Mouse (Mus musculus): ENCODE measurements around the gene Neurod2.

The Neurod2 gene

DNA sequence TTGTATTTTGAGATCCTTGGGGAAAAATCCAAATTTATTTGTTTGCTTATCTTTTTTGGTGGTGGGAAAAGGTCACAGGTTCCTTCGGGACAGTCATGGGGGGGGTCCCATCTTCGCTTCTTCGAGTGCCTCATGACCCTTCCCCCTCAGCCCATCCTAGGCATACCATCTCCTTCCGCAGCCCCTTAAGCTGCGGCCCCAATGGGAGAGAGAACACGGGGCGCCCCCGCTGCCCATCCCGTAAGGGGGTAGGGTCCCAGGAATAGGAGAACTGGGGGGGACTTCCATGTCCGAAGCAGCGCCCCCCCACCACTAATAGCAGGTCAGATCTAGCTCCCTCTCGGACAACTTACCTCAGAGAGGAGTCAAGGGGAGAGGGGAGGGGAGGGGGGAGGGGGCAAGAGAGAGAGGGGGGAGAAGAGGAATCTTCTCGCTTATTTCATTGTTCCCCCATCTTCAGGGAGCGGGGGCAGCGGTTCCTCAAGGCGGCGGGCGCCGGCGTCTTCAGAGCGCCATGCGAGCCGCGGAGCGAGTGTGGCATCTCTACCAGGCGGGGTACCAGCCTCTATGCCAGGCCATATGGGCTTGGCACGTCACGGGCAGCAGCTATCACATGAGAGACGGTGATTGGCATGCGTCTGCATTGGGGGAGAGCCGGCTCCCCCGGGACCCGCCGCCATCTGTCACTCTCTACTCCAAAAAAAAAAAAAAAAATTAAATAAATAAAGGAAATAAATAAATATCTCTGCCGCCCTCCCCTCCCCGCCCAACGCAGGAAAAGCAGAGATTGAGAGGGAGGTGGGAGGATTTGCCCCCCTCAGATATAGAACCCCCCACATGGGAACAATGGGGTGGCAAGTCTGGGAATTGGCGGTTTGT is at the start of gene Neurod2:
TSS of gene Neurod2 (minus strand) at position 568 of the 879 bp plus-strand sequence.
- DNase-seq (ENCODE audit: low spot score) = no peak

DNA sequence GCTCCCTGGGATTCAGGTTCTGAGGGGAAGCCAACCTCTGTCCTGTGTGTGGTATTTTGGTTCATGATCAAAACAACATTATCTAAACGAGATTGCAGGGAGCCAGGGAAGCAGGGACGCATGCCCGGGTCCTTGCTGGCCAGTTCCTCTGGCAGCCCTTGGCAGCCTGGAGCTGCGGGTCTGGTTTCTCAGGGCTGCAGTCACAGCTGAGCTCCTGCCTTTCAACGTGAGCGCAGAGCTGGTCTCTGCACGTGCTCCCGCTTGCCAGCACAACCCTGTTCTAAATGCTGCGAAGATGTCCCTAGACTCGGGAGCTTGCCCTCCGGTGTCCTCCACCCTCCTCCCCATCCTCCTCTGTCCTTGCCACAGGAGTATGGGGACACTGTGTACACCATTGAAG is 48.3 kb upstream of the Neurod2 start:
- no peak for DNase-seq (ENCODE audit: low spot score)

DNA sequence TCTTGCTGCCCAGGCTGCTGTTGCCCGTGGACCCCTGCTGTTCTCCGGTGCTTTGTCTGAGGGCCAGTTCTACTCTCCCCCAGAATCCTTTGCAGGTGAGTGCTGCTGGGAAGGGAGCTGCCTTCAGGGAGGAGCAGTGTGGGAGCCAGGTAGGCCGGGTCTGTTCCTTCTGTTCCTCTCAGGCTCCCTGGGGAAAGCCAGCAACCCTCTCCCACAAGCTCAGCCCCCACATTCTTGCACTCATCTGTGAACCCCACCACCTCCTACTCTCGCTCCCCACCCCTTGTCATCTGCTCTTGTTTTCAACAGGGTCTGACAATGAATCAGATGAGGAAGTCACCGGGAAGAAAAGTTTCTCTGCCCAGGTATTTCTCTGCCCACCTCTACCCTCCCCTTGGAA is 47.3 kb upstream of the Neurod2 start:
- no peak for DNase-seq (ENCODE audit: low spot score)

DNA sequence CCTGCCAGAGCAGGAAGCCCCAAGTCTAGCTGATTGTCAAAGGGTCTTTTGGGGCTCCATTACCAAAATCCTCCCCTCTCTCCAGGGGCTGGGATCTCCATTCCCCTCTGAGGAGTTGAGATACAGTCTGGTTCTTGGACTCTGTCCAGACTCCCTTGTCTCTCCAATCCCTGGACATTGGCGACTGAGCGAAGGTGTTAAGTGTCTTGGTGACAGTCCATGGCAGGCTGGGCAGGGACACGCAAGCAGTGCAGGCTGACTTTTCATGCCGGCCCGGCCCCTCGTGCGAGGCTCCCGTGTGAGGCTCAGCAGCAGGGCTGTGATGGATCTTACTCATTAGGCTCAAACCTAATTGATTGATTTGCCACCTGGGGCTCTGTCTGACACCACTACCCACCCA is 44.8 kb upstream of the Neurod2 start:
- DNase-seq (ENCODE audit: low spot score) = no peak

DNA sequence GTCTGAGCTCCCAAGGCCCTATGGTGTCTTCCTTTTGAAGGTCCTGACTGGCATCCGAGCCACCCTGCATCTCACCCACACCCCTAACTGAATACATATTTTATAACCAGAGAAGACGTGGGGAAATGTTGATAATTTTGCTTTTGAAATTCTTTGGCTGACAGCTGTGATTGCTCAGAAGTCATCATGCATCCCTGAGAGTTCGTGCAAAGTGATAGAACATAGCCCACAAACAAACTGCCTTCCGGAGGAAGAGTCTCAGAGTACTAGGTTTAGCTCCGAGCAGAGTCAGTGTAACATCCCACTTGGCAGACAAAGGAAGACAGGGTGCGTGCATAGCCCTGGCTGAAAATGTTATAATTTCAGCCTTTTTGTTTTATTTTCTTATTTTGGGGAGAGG is 43.8 kb upstream of the Neurod2 start:
- DNase-seq (ENCODE audit: low spot score) = no peak

DNA sequence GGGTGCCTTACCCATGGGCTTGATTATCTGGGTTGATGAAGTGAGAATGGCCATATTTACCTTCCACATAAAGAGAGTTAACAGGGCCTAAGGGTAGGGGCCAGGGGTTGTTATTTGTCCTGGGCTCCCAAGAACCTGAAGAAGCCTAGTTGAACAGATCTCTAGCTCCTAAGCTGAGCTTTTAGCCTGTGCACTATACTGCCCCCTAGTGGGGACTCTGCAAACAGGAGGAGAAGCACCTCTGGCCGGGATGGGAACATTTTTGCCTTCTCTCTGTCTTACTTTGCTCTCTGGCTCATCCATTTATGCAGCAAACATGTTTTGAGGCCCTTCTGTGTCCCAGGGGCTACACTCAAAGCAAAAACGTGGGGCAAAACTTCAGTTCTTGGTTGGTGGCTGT is 43.0 kb upstream of the Neurod2 start:
- peak; percentile 49 for DNase-seq (ENCODE audit: low spot score)

DNA sequence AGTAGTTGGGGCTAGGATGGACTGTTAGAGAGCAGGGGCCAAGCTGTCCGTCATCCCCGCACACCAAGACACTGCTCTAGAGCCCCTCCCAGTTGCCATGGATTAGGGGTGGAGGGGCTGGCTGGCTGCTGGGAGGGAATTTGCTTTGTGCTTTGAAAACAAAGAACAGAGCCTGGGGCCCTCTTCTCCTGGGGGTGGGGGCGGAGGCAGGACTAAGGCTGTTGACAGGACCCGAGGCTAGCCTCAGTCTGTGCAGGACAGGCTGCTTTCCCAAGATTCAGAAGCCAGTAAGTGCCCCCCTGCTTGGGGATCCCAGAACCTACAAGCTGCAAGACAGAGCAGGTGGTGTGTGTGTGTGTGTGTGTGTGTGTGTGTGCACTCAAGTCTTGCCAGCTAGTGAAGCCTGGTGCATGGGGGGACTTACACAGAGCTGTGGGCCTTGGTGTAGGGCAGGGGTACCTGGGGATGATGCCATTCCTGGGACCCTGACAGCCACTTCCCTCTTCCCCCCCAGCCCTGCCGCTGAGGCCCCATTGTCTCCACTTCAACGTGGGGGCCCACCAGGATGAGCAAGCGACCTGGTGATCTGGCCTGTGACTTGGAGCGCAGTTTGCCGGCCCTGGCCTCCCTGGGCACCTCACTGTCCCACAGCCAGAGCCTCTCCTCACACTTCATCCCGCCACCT is 42.2 kb upstream of the Neurod2 start:
- DNase-seq (ENCODE audit: low spot score) = no peak

DNA sequence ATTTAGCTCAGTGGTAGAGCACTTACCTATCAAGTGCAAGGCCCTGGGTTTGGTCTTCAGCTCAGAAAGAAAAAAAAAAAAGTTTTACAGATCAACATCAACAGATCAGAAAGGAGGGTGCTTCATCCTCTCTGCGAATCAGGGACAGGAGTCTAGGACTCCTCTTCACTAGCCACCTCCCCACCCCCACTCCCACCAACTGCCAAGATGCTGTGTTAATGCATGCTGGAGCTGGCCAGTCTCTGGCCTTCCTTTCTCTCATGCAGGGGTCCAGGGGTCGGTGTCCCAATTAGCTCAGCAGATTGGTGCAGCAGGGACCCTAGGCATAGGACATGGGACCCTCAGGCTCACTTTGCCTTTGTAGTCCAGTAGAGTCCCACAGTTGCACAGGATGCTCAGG is 41.1 kb upstream of the Neurod2 start:
- no peak for DNase-seq (ENCODE audit: low spot score)

DNA sequence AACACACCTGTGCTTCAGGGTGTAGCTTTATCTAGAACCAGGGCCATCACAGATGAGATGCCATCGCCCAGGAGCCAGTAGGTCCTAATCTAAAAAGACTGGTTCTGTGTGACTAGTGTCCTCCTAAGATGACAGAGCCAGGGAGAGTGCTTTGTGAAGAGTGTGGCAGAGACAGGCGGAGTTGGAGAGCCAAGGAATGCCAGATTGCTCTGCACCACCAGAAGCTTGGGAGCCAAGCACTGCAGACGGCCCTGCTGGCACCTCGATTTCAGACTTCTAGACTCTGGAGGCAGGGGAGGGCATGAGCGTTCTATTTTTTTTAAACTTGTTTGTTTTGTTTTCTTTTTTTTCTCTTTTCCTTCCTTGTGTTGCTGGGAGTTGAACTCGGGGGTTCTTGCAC is 39.9 kb upstream of the Neurod2 start:
- no peak for DNase-seq (ENCODE audit: low spot score)

DNA sequence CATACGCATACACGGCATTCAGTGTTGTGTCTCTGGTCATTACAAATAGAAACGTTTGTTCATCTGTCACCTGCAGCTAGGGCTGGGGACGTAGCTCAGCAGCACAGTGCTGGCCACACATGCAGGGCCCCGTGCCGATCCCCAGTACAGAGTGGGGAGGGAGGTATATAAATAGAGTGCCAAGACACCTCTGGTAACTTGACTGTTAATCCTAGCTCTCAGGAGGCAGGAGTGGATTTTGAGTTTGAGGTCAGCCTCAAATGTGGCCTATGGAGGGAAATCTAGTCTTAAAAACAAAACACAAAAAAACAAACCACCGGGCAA is 38.4 kb upstream of the Neurod2 start:
- DNase-seq (ENCODE audit: low spot score) = no peak

DNA sequence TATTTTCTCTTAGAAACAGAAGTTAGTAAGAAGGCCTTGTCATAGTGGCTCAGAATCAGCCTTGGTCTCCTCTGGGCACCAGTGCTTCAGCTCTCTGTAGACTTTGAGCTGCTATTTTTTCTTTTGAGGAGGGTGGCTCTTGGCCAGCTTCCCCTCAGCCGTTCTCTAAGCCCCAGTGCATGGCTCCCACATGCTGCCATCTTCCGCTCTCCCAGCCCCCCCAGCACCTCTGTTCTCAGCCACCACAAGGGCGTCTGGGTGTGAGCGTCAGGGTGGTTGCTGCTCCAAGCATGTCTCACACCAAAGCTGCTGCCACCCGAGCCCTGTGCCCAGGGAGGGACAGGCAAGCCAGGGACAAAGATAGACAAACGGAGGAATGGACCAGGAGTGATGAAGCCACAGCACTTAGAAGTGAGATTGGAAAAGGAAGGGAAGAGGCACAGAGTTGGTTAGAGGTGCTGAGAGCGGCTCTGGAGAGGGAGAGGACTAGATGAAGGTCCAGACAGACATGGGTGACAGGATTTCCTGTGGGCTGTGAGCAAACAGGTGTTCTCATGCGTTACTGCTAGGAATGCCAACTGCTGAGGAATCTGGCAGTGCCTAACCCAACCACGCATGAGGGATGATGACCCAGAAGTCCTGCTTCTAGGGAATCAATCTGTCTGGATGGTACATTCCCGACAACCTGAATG is 37.9 kb upstream of the Neurod2 start:
- peak; percentile 41 for DNase-seq (ENCODE audit: low spot score)

DNA sequence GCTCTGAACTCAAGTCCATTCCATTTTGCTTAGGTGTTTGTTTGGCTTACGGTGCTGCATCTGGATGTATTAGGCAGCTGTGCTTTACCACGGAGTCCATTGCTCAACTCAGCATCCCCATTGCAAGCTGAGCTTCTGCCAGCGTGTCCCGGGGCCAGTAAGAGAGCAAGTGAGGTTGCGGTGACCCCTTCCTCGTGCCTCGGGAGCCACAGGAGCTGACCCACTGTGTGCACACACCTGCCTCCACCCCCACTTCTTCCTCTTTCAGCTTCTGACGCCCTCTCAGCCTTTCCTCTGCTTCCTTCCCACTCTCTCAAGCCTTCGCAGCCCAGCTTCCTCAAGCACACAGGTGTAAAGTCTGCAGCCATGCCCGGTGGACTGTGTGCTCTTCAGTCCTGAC is 36.8 kb upstream of the Neurod2 start:
- DNase-seq (ENCODE audit: low spot score) = no peak

DNA sequence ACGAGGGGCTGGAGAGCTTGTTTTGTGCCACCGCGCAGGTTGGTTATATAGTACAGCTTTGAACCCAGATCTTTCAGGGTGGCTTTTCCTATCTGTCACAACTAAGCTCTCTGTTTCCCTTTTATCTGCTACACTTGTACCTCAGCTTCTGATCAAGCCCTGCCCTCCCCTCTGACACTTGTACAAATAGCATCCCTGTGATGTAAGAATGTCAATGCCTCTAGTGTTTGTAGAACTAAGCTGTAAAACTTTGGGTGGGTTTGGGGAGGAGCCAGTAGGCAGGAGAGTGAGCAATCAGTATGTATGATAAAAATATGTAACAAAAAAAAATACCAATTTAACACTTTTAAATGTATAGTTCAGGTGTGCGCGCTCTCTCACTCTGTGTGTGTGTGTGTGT is 35.0 kb upstream of the Neurod2 start:
- no peak for DNase-seq (ENCODE audit: low spot score)

DNA sequence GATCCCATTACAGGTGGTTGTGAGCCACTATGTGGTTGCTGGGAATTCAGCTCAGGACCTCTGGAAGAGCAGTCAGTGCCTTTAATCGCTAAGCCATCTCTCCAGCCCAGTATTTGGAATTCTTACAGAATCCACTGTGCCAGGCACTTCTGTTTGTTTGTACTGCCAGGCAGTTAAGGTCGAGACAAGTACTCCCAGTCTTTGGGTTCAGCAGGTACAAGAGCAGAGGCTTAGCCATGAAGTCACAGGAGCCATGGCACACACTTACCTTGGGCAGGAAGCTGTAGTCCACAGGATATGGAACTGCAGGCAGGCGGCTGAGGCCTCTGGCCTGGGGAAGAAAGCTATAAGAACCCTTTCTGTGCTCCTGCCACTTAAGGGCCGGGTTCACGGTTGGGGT is 34.4 kb upstream of the Neurod2 start:
- DNase-seq (ENCODE audit: low spot score) = no peak

DNA sequence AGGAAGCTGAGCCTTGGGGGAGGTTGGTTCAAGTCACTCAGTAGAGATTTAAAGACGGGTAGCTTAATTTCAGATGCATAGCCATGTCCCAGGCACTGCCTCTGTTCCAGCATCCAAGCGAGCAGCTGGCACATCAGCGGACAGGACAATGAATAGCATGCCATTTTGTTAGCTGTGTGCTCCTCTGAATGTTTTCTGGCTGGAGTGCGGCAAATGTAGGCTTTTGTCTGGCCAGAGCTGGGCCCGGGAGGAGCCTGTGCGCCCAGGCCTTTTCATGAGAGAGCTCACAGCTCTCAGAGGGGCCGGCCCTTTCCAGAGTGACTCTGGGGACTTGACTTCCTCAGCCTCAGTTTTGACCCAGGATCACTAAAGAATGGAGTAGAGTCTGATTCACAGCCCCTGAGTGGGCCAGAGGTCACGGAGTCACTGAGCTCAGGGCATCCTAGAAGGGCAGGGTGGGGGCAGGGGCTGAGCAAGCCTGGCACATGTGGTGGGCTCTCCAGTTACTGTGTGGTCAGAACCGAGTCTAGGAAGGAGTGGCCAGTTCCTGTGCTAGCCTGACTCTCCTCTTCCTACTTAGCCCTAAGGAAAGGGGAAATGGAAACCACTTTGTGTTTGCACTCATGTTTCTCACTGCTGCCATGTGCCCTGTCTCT is 31.5 kb upstream of the Neurod2 start:
- DNase-seq (ENCODE audit: low spot score) = no peak

DNA sequence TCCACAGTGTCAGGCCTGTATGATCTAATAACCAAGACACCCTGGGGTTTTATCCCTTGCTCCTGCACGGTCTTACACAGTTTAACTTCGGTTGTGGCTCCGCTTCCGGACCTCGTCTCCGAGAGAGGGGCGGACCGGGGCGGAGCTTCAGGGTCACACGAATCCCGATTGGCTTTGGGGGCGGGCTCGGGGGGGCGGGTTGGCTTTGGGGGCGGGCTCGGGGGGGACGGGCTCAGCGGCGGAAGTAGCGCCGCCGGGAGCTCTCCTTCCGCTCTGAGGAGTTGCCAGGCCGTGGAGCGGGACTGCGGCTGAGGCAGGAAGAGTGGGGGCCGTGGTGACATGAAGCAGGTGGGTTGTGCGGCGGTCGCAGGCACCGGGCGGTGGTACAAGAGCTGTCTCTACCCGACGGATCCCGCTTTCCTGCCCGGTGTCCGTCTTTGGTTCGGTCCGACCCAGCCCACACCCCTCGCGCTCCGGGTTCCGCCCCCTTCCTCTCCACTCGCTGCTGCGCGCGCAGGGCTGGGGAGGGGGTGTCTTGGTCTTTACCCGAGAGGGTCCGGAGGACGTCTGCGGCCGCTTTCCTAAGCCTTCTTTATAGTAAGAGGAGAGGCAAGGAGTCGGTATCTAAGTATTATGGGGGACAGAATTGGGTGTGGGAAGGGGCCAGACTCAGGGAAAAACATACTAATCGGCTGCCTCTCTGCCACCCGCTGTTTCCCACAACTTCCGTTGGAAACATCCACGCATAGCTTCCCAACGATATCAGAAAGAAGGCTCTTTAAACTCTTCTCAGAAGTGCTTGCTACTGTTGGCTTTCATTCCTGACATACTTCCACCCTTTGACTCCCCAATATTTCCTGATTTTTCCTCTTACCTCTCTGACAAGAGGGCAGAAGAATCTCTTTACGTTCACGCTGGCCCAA is 29.0 kb upstream of the Neurod2 start, which contains the start of gene Stard3:
TSS of gene Stard3 (plus strand) at position 208 of the 923 bp plus-strand sequence.
- peak; percentile 90 for DNase-seq (ENCODE audit: low spot score)

DNA sequence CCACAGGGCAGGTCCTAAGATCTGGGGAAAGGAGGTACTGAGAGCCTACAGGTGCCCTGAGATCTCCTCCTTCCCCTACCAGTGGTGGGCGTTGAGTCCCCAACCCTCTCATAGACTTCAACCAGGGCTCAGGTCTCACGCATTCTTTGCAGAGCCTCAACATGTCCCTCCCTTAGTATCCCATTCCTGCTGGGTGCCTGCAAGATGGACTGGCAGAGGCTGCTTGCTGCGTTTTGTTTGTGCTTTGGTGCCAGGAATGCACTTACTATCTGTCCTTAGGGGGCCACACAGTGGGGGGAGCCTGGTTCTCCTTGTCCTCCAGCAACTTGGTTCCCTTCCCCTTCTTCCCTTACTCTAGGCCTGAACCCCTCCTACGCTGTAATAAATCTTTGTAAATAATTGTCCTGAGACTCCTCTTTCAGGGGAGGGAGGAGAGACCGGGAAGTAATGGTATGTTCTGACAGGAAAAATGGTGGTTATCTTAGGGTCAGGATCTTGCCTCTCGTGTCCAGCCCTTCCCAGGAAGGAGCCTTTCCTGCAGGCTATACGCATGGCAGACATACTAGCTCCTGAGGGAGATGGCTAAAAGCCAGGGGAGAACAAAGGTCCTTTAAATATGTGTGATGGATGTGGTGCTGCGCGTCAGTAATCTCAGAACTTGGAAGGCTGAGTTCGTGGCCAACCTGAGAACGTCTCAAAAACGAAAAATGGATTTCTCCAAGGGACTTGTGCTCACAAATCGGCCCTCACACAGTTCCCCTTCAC is 28.1 kb upstream of the Neurod2 start:
- DNase-seq (ENCODE audit: low spot score) = no peak

DNA sequence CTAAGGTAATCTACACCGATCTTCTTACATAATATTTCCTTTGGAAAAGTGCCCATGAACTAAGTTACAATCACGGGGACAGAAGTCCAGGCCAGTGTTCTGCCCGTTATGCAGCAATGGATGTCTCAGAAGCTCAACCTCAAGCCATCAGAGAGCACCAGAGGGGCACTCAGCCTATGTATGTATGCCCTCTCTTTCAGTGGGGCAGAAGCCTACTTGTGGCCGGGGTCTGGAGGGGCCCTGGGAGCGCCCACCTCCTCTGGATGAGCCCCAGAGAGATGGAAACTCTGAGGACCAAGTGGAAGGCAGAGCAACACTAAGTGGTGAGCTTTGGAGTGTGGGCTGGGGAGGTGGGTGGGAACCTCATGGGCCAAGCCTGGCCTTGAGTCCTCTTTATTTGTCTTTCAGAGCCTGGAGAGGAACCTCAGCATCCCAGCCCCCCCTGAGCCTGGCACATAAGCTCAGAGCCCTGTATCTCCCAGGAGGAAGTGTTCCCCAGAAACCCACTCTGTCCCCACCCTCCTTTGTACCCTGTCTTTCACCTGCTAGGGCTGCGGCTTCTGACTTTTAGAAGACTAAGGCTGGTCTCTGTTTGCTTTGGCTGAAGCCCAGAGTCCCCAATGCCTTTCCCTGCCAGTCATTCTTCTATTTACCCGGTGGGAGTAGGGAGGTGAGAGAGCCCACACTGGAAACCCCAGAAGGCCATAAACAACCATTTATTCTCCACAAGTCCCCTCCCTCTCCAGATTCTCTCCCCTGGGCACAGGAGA is 27.4 kb upstream of the Neurod2 start:
- DNase-seq (ENCODE audit: low spot score) = no peak

DNA sequence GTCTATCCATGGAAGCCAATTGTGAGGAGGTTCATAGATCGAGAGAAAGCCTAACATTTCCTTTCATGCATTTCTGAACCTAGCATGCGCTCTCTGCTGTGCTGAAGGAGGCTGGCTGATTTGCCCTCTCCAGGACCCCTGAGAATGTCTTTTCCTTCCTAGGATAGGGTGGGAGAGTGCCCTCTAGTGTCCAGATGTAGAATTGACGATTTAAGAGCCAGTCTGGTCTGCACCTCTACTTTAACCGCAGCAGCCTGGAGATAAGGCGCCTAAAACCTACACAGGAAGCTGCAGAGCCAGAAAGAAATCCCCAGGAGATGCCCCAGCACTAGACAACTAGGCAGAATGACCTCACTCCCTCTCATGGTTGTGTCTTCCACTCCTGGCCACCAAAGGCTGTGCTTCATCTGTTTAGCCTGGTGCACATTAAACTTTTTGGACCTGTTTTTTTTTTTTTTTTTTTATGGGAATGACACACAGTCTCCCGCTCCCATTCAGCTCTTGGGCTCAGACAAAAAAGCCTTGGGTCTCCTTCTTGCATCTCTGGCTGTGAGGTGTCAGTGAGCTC is 26.4 kb upstream of the Neurod2 start:
- peak; percentile 75 for DNase-seq (ENCODE audit: low spot score)

DNA sequence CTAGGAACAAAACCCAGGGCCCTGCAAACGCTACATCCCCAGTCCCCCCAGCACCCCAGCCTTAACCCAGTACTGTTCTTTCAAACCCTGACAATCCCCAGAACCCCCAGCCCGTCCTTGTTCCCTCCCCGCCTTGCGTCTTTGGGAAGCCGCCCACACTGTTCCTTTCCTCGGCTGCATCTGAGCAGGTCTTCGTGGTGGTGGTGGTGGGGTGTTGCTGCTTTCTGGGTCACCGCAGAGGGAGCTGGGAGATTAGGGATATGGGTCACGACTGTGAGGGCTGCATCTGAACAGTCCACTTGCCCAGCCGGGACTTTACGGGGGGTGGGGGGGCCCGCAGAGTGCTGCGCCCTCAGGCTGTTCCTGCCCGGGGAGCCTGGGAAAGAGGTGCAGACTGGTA is 25.0 kb upstream of the Neurod2 start:
- no peak for DNase-seq (ENCODE audit: low spot score)
